Mouse (Mus musculus): ENCODE data around the gene Cdc42bpa.

Cdc42bpa gene

DNA sequence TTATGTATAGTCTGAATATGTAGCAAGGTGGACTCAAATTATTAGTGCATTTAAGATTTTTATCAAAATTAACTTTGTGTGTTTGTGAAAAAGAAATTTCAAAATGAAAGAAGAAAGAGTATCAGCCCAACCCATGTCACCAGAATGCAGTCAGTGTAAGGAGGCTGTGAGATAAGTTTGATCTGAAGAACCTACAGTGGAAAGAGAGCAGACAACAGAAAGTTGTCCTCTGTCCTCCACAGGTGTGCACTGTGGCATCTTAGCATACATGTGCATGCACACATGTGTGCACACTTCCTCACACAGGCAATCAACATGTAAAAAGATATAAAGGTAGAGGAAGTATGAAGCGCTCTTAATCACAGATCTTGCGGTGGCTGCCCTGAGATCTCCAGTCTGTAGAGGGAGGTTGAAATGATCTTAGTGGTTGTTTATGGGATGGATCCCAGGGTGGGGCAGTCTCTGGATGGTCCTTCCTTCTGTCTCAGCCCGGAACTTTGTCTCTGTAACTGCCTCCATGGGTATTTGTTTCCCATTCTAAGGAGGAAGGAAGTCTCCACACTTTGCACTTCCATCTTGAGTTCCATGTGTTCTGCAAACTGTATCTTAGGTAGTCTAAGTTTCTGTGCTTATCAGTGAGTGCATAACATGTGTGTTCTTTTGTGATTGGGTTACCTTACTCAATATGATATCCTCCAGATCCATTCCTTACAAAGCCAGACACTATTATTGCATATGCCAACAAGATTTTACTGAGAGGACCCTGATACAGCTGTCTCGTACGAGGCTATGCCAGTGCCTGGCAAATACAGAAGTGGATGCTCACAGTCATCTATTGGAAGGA lies 71.7 kb downstream of the Cdc42bpa start:
- DNase-seq (ENCODE audit: low read depth, low spot score): no peak

DNA sequence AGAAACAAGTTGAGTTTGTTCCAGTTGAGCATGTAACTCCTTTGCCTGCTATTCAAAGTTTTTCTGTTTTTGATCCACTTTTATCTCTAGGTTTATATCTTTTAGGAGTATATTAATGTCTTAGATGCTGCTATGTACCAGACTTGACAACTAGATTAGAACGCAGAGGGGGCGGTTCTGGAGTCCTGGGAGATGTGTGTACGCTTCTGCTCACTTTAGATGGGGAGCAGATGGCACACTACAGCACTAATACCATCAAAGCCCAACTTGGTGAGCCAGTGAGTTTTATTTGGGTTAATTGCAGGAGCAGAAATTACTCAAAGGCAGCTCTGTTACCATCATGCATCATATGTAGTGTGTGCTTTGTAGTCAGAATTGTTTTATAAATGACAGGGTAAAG lies 77.2 kb downstream of the Cdc42bpa start:
- DNase-seq (ENCODE audit: low read depth, low spot score): no peak

DNA sequence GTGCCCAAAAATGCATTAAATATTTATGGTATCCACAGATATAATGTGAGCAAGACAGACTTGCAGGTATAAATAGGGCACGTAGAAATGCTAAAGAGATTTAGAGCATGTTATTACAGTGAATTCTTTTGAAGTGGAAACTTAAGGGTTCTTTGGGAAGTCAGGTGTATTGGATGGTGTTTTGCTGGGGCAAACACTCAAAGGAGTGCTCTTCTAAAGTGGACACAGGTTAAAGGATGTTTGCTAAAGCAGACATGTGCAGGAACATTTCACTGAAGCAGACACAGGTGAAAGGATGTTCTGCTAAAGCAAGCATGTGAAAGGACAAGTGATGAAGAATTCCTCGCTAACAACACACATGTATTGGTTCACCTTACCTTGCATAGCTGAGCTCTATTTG lies 83.9 kb downstream of the Cdc42bpa start:
- no peak for DNase-seq (ENCODE audit: low read depth, low spot score)

DNA sequence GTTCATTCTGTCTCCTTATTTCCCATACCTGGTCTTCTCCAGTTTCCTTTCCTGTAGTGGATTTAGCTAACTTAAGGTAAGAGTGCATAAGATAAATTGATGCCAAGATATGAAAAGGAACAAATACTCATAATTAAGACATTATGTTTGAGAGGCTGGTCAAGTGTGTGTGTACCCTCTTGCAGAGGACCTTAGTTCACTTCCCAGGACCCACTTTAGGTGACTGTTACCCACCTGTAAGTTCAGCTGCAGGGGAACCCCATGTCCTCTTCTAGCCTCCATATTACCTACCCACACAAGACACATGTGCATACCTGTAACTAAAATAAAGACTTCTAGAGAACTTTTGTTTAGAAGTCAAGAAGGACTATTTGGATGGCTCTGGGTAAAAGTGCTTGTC lies 84.9 kb downstream of the Cdc42bpa start:
- DNase-seq (ENCODE audit: low read depth, low spot score): no peak

DNA sequence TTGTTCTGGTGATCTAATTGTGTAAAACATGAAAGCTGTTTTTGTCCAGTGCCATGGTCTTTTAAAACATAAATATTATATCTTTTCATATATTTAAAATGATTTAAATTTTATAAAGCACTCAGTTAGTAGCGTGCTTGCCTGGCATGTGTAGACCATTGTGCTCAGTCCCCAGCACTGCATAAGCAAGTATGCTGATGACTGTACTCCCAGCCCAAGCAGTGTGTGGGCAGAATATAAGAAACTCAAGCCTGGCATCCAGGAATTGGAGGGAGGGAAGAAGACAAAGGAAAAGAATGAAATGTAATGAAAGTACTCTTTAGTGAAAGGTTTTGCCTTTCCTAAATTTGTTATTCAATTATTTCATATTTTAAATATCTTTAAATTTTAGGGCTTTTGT lies 128.9 kb downstream of the Cdc42bpa start:
- no peak for DNase-seq (ENCODE audit: low read depth, low spot score)

DNA sequence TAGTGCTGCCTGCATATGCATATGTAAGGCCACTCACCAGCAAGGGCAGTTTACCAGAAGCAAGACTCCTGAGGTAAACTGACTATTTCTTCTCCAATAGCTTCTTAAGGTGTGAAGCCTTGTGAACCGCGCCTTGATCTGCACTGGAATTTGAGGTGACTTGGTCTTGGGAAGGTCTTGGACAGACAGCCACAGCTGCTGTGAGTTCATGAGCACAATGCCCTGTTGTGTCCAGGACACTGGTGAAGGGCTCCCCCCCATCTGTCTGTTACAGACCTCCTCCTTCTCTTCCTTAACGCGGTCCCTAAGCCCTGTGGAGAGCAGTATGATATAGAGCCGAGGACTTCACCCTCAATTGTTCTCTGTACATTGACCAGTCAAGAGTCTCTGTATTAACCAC lies 138.2 kb downstream of the Cdc42bpa start:
- DNase-seq (ENCODE audit: low read depth, low spot score): no peak

DNA sequence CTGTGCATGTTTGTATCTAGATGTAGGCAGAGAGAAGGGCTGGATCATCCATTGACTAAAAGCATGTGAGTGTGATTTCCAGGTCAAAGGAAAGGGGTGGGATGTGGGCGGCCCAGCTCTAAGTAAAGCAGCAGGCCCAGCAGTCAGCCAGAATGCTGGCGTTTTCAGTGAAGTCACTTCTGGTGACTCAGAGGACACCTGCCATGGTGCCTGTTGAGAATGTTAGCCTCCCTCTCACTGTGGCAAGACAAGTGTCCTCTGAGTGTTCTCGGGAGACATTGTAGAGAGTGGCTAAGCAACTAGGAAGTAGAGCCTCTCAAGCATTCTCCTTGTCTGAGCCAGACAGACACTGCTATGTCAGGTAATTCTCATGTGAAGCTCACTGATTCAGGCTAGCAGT lies 144.3 kb downstream of the Cdc42bpa start:
- no peak for DNase-seq (ENCODE audit: low read depth, low spot score)

DNA sequence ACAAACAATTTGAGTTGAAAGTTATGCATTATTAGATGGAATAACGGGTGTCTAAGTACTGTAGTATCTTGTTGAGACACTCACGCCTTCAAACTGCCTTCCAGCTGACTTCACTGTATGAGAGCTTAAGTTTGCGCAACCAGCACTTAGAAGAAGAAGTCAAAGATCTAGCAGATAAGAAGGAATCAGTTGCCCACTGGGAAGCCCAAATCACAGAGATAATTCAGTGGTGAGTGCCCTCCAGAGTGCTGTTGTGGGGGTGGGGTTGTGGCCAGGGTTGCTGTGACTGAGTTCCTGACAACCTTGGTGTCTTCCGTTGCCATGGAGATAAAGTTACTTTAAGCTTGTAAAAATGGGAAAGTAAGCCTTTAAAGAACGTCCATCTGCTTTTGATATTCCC lies 148.8 kb downstream of the Cdc42bpa start:
- DNase-seq (ENCODE audit: low read depth, low spot score): no peak

DNA sequence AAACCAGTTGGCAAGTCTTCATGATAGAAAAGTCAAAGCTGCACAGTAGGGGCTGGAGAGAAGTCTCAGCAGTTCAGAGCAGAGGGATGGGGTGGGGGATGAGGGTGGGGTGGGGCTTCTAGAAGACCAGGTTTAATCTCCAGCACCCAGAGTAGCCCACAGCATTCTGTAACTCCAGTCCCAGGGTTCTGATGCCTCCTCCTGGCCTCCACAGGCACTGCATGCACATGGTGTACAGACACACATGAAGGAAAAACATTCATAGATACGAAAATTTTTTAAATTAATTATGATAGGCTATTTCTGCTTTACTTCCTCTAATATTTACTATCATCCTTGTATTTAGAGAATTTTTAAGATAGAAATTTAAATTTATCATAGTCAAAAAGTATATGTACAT lies 156.3 kb downstream of the Cdc42bpa start:
- peak; percentile 54 for DNase-seq (ENCODE audit: low read depth, low spot score)

DNA sequence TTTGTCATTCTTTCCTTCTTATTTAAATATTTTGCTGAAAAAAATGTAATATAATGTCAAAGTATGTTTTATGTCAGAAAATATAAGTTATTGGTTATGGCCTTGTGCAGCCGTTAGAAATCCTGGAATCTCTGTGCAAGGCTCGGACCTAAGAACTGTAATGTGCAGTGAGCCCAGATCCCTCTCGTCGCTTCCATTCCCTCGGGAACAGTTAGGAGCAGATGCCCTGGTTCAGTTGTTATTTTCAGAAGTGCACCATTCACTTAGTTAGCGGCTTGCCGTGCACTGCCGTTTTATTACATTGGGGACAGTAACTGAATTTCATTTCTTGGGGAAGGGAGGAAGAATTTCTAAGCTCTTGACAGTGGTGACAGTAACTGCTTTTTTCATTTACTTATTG lies 158.0 kb downstream of the Cdc42bpa start:
- no peak for DNase-seq (ENCODE audit: low read depth, low spot score)

DNA sequence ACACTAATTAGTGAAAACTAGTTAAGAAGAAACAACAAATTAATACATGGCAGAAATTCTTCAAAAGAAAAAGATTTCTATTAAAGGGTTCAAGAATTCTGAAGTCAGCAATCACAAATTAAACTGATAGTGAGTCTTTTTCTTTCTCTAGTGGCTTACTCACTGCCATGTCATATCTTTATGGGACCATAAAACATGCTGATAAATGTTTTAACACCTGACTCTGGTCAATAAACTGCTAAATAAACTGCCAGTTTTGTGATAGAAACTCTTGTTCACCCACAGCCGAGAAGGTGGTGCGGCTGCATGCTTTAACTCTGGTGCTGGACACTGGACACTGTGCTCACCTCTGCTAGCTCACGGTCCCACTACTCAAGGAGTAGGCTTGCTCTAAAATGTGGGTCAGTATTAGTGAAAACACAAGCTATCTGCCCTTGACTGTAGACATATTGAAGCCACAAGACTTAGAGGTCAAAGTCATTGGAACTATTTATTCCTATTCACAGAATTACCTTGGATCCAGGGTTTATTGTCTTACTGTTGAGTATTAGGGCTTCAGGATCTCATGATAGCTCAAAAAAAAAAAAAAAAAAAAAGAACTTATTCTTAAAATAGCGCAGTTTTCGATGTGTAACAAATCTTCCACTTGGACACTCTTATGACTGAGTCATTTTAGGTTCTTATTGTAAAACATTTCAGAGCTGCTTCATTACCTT lies 168.0 kb downstream of the Cdc42bpa start:
- no peak for DNase-seq (ENCODE audit: low read depth, low spot score)

DNA sequence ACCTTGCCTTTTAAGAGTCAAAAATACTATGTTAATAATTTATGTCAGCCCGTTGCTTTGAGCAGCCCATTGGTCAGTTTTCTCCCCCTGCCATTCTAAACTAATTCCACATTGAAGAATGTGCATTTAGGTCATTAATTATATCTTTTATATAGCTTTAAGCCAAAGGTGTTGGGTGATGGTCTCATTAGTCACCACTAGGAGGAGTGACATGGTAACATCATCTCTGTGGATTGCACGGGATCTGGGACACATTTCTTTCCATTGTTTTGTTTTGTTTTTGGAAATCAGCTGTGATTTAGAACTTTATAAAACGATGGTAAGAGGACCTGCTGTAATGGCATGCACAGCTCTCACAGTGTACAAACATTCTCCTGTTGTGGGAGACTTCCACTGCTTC lies 171.1 kb downstream of the Cdc42bpa start:
- DNase-seq (ENCODE audit: low read depth, low spot score): no peak

DNA sequence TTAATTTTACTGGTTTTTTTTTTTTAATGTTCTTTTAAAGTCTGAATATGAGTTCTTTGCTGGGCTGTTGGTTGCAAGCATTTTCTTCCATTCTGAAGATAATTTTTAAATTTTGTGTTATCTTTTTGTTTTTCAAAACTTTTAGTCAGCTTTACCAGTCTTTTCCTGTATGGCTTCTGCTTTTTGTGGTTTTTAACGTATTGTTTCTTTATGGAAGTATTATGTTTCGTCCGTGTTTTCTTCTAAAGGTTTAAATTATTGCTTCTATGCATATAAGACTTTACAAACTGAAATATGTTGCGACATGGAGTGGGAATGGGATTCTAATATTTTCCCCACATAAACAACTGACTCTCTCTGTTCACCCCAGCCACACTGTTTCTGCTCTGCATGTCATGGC lies 171.9 kb downstream of the Cdc42bpa start:
- no peak for DNase-seq (ENCODE audit: low read depth, low spot score)

DNA sequence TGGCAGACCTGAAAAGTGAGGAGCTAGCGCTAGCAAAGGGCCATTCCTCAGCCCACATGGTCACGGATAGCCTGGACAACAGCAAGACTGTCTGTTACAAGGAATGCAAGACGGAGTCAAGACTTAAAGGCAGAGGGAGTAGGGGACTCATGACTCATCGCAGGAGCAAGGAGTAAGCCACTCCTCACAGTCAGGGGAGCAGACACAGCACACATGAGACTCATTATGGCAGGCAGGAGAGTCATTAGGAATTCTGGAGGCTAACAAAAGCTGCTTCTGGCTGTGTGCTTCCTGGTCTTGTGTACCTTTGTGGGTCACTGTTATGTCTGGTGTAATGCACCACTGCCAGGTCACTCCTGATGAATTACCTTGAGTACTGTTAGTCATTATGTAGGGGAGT lies 178.9 kb downstream of the Cdc42bpa start:
- no peak for DNase-seq (ENCODE audit: low read depth, low spot score)

DNA sequence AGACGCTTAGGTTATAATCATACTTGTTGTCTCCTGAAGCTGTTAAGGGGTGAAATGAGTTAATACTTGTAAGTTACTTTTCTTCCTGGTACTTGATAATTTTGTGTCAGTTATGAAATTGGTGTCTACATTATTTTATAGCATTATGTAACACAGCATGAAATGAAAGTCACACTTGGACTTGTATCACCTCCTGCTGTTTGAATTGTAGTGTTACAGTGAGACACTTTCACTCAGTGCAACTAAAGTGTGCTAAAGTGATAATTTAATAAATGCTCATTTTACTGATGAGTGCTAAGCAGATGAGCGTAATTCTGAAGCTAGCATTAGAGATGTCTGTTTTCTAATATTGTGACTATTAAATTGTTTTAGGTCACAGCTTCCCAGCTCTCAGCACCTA lies 180.7 kb downstream of the Cdc42bpa start:
- no peak for DNase-seq (ENCODE audit: low read depth, low spot score)

DNA sequence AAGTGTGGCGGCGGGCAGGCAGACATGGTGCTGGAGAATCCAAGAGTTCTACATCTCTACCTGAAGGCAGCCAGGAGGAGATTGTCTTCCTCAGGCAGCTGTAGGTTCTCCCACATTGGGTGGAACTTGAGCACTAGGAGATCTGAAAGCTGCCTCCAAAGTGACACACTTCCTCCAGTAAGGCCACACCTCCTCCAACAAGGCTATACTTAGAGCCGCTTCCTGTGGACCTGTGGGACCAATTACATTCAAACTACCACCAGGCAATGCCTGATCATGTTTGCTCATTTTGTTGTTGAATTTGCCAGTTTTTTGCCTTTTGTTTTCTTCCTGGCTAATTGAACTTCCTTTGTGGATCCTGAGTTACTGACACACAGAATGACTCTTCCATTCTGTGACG lies 187.8 kb downstream of the Cdc42bpa start:
- peak; percentile 30 for DNase-seq (ENCODE audit: low read depth, low spot score)

DNA sequence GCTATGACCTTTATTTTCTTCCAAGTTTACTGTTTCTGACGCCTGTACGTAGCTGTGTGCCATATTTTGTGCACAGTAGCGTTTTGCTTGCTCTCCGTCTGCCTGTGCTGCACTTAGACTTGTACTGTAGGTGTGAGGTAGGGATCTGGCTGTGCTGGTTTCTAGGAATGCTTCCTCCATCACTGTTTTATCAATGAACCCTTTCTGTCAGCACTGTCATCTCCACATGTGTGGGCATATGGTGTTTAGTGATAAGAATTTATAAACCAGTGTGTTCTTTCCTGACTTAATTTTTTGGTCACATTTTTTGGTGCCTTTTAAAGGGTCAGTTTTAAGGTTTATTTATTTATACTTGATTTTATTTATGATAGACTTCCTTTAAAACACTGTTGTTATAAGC lies 188.3 kb downstream of the Cdc42bpa start:
- DNase-seq (ENCODE audit: low read depth, low spot score): no peak

DNA sequence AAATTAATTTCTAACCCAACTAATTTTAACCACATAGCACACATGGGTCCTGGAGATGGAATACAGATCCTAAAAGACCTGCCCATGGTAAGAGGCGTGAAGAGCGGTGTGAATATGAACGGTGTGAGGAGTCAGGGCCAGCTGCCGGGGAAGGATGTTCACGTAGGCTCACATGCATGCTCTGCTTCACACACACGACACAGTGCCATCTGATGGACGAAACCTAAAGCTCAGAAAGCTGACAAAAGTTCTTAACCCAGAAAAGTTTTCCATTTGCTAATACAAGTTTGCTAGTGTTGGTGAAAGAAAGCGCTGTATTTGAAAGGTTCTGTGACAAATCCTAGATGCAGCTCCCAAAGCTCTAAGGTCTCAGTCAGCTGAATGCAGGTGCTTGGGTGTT lies 190.9 kb downstream of the Cdc42bpa start:
- DNase-seq (ENCODE audit: low read depth, low spot score): no peak

DNA sequence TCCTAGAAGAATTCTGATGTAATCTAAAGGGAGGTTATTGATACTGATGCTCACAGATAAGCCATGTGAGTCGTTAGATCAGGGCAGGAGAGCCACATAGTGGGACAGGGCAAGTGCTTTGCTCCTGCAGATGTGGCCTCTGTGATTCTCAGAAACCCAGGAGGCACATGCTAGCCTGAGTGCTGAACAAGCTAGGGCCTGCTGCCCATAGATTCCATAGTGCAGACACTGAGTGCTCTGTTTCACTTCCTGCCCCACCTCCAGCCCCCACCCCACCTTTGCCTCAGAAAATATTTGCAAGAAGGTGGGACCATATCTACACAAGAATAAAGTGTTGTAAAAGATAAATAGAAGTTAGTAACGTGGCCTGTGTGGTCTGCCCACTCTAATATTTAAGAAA lies 198.4 kb downstream of the Cdc42bpa start:
- DNase-seq (ENCODE audit: low read depth, low spot score): no peak

DNA sequence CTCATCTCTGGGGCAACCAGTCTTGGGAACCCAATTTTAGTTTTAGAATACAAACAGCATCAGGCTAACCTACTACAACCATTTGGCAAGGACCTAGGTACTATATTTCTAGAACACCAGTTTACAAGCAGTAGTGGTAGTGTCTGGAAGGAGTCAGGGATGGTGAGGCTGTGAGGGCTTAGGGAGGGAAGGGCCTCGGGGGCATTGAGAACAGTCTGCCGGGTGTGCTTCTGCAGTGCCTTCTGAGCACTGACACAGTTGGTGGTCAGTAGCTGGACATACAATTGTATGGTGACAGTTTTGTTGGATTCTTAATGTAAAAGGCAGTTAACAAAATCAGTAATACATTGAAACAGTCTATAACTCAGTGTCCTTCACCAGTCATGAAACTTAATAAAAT lies 200.3 kb downstream of the Cdc42bpa start:
- DNase-seq (ENCODE audit: low read depth, low spot score): no peak

DNA sequence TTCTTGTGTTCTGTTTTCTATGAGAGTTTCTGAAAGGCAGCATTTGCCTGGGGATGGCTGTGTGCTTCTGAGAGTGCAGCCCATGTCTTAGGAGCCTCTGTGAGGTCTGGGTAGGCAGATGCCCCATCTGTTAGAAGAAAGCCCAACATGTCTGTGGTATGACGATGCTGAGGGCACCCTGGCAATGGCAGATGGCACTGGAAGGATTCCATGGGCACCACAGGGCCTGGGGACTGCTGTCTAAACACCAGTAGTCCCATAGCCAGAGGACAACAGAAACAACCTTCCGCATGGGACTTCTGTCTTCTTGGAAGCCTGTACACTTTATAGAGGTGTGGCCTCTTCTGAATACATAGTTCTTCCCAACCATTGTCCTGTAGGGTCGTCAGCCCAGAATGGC lies 200.9 kb downstream of the Cdc42bpa start:
- DNase-seq (ENCODE audit: low read depth, low spot score): no peak

DNA sequence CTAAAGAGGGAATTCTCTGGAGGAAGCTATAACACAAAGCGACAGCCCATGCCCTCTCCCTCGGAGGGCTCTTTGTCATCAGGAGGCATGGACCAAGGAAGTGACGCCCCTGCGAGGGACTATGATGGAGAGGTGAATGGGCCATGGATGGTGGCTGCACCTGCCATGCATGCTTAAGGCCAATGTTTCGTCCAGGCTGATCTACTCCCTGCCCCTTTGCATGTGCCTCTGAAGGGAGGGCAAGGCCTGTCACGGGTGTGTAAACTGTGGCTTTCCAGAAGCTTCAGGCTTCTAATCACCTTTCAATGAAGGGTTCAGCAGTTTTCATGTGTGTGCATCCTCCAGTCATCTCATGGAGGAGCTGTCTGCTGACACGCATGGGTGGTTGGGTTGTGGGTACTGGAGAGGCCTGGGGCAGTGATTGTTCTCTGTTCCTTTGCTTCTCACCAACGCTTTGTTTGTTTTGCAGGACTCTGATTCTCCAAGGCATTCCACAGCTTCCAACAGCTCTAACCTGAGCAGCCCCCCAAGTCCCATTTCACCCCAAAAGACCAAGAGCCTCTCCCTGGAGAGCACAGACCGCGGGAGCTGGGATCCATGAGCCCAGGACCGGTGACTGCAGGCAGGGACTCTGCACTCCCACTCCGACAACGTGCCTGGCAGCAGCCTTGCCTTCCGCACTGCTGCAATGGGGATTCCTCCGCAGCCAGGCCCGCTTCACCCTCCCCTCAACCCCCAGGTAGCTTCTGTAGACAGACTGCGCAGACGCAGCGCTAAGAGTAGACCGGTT lies 201.5 kb downstream of the Cdc42bpa start:
- DNase-seq (ENCODE audit: low read depth, low spot score): no peak

DNA sequence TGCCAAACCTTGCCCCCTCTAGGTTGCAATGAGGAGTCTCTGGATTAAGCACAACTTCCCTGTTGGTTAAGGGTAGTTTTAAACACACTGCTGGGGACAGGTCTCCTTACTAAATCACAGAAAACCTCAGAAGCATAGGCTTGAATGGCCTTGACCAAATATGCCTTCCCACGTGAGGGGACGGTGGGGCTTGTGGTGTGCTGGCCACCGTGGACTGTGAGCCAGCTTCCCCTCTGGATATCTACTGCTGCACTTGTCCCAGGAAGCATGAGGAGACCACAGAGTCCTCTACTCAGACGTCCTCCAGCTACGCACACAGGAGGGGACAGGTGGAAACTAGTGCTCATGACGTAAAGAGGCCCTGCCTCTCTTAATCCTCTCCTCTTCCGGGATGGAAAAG lies 202.7 kb downstream of the Cdc42bpa start:
- DNase-seq (ENCODE audit: low read depth, low spot score): no peak
